Comparison of ENCODE assay signal across 17 mouse cellular contexts in genomic region chr1:193747426-193747960, GRCm38 (mm10).
DNase-seq lines count a peak whose midpoint lies in the region; ATAC-seq lines count a peak whose summit lies in the region.
"Had no signal": no experiment of that assay in that cellular context is flagged by ENCODE, and none has a peak within 500 bp of the region (broad histone marks: within the 10 kb centered on the region; RNA-seq: fewer than 3 reads in every experiment).

No protein-coding gene starts in this region.

- no peak overlapping the region for H3K4me3 ChIP-seq in hindbrain, embryonic 16.5 days (ENCODE audit: low read length)
- no peak overlapping the region for H3K4me3 ChIP-seq in intestine, embryonic 15.5 days (replicated peaks)
- H3K4me3 ChIP-seq in forebrain, embryonic 16.5 days (replicated peaks; ENCODE audit: low read length) = no peak overlapping the region
- H3K4me3 ChIP-seq: embryonic facial prominence, embryonic 13.5 days; midbrain, embryonic 15.5 days; neural tube, embryonic 12.5 days; stomach, embryonic 15.5 days had no signal

- peak overlapping the region; percentile 31; the same call in 1 of the 2 replicates for H3K27ac ChIP-seq in hindbrain, embryonic 16.5 days (ENCODE audit: low read depth, low read length)
- H3K27ac ChIP-seq in intestine, embryonic 15.5 days = no peak overlapping the region
- no peak overlapping the region for H3K27ac ChIP-seq in forebrain, embryonic 16.5 days (ENCODE audit: low read length)
- H3K27ac ChIP-seq: embryonic facial prominence, embryonic 13.5 days; midbrain, embryonic 15.5 days; neural tube, embryonic 12.5 days; stomach, embryonic 15.5 days had no signal

- WGBS in hindbrain, embryonic 16.5 days = 65% methylated on average over 6 of the region's 6 CpGs
- 80% methylated on average over 6 of the region's 6 CpGs for WGBS in intestine, embryonic 15.5 days
- WGBS in forebrain, embryonic 16.5 days = 67% methylated on average over 6 of the region's 6 CpGs

- peaks cover 4% of the 10 kb centered on the region; the same call in 1 of the 2 replicates for H3K4me1 ChIP-seq in hindbrain, embryonic 16.5 days (ENCODE audit: control insufficient read depth, insufficient read depth, low read depth, low read length)
- H3K4me1 ChIP-seq in intestine, embryonic 15.5 days (replicated peaks) = no peaks in the 10 kb centered on the region
- H3K4me1 ChIP-seq in forebrain, embryonic 16.5 days (replicated peaks; ENCODE audit: control insufficient read depth, insufficient read depth, low read length) = peaks cover 6% of the 10 kb centered on the region
- H3K4me1 ChIP-seq: midbrain, embryonic 15.5 days; neural tube, embryonic 12.5 days; stomach, embryonic 15.5 days had no signal

- no peaks in the 10 kb centered on the region for H3K9me3 ChIP-seq in hindbrain, embryonic 16.5 days (ENCODE audit: control insufficient read depth, low read length)
- H3K9me3 ChIP-seq in intestine, embryonic 15.5 days = no peaks in the 10 kb centered on the region
- no peaks in the 10 kb centered on the region for H3K9me3 ChIP-seq in forebrain, embryonic 16.5 days (ENCODE audit: control insufficient read depth, low read length)
- H3K9me3 ChIP-seq: embryonic facial prominence, embryonic 13.5 days; midbrain, embryonic 15.5 days; neural tube, embryonic 12.5 days; stomach, embryonic 15.5 days had no signal

- no peak overlapping the region for H3K4me2 ChIP-seq in hindbrain, embryonic 16.5 days (ENCODE audit: low read length)
- H3K4me2 ChIP-seq in intestine, embryonic 15.5 days (replicated peaks) = no peak overlapping the region
- no peak overlapping the region for H3K4me2 ChIP-seq in forebrain, embryonic 16.5 days (ENCODE audit: low read length)
- H3K4me2 ChIP-seq: embryonic facial prominence, embryonic 13.5 days; liver, embryonic 11.5 days; lung, embryonic 14.5 days; midbrain, embryonic 15.5 days; neural tube, embryonic 12.5 days; stomach, embryonic 15.5 days had no signal

- no peaks in the 10 kb centered on the region for H3K27me3 ChIP-seq in hindbrain, embryonic 16.5 days (replicated peaks; ENCODE audit: control insufficient read depth, insufficient read depth, low read length)
- no peaks in the 10 kb centered on the region for H3K27me3 ChIP-seq in intestine, embryonic 15.5 days (replicated peaks)
- H3K27me3 ChIP-seq in forebrain, embryonic 16.5 days (replicated peaks; ENCODE audit: control insufficient read depth, insufficient read depth, low read length) = no peaks in the 10 kb centered on the region
- H3K27me3 ChIP-seq: embryonic facial prominence, embryonic 13.5 days; midbrain, embryonic 15.5 days; neural tube, embryonic 12.5 days; stomach, embryonic 15.5 days had no signal

- no peak overlapping the region for H3K9ac ChIP-seq in hindbrain, embryonic 16.5 days (ENCODE audit: low read depth, low read length)
- H3K9ac ChIP-seq in intestine, embryonic 15.5 days = no peak overlapping the region
- no peak overlapping the region for H3K9ac ChIP-seq in forebrain, embryonic 16.5 days (replicated peaks; ENCODE audit: low read depth, low read length)
- H3K9ac ChIP-seq: embryonic facial prominence, embryonic 13.5 days; lung, embryonic 14.5 days; midbrain, embryonic 15.5 days; neural tube, embryonic 12.5 days; stomach, embryonic 15.5 days had no signal

- no peaks in the 10 kb centered on the region for H3K36me3 ChIP-seq in hindbrain, embryonic 16.5 days (ENCODE audit: control insufficient read depth, insufficient read depth, low read length)
- H3K36me3 ChIP-seq in intestine, embryonic 15.5 days = no peaks in the 10 kb centered on the region
- no peaks in the 10 kb centered on the region for H3K36me3 ChIP-seq in forebrain, embryonic 16.5 days (ENCODE audit: control insufficient read depth, insufficient read depth)
- H3K36me3 ChIP-seq: embryonic facial prominence, embryonic 13.5 days; midbrain, embryonic 15.5 days; neural tube, embryonic 12.5 days; stomach, embryonic 15.5 days had no signal

- no peak for ATAC-seq in hindbrain, embryonic 16.5 days
- ATAC-seq in frontal cortex, adult (ENCODE audit: low TSS enrichment) = no peak
- no peak for ATAC-seq in intestine, embryonic 15.5 days
- no peak for ATAC-seq in forebrain, embryonic 16.5 days
- ATAC-seq: activated CD4-positive, CD25-positive, alpha-beta regulatory T cell, adult 4 months; CD4-positive, CD25-positive, alpha-beta regulatory T cell, adult 4 months; midbrain, embryonic 15.5 days had no signal

- peak; percentile 63 for DNase-seq in Muller cell, postnatal 12 days (ENCODE audit: inconsistent ontology term)
- peak; percentile 25 for DNase-seq in NIH3T3 (ENCODE audit: low read depth)
- DNase-seq in cerebellum, adult 9-10 months = peak; percentile 67
- DNase-seq: heart, postnatal 14 days; lung, embryonic 14.5 days; right cerebral cortex, adult 18-20 months had no signal
